Mouse (Mus musculus) testis, adult 2 months (tissue): ENCODE results near the gene Padi1. TPM values are rescaled to one million over a fixed set of nuclear protein-coding genes. Genes with fewer than 3 reads are reported as not detected.
A peak's percentile ranks its signal among the peaks of the same experiment; 100 is the strongest.

ENCODE experiments used
- H3K27ac ChIP-seq: fragments of 200-500 bp; 2 replicates; pipeline ENCODE4 v1.5.1; 2012; ENCODE audit warnings: low read depth, low read length; ENCODE audit not compliant: control insufficient read depth, insufficient read depth
- H3K27me3 ChIP-seq: fragments of 200-500 bp; 2 replicates; pipeline ENCODE4 v1.6.1; 2012; ENCODE audit warnings: mild to moderate bottlenecking, low read length, moderate library complexity; ENCODE audit not compliant: control insufficient read depth, insufficient read depth
- H3K36me3 ChIP-seq: fragments of 200-500 bp; 2 replicates; pipeline ENCODE4 v1.6.1; 2012; ENCODE audit warnings: mild to moderate bottlenecking, low read length; ENCODE audit not compliant: control insufficient read depth, insufficient read depth
- H3K4me1 ChIP-seq: fragments of 200-500 bp; 2 replicates; pipeline ENCODE4 v1.6.1; 2012; ENCODE audit warnings: low read length; ENCODE audit not compliant: control insufficient read depth, insufficient read depth
- H3K4me3 ChIP-seq: fragments of 200-500 bp; 2 replicates; pipeline ENCODE4 v1.5.1; 2012; ENCODE audit warnings: low read depth, mild to moderate bottlenecking, low read length, moderate library complexity, mixed read lengths; ENCODE audit not compliant: control insufficient read depth
- CTCF ChIP-seq: fragments of 200-500 bp; IDR thresholded peaks from 2 replicates; pipeline ENCODE4 v1.5.1; 2012; ENCODE audit warnings: low read depth, mild to moderate bottlenecking, inconsistent platforms, low read length, moderate library complexity; ENCODE audit not compliant: control insufficient read depth, insufficient read depth, insufficient replicate concordance
- POLR2A ChIP-seq: fragments of 200-500 bp; IDR thresholded peaks from 2 replicates; pipeline ENCODE4 v1.6.1; 2012; ENCODE audit warnings: low read depth, mild to moderate bottlenecking, inconsistent platforms, low read length, moderate library complexity; ENCODE audit not compliant: control insufficient read depth
- polyA plus RNA-seq: library from polyadenylated mRNA; depleted of rRNA; stranded (reverse); fragments of >200 nt; gene quantifications from 2 replicates; pipeline ENCODE4 v1.2.3, GENCODE M21; 2012

Padi1 gene
- polyA plus RNA-seq, 1 experiment: 0.47 TPM

- Histone ChIP-seq H3K27ac (no peak overlapping the region), H3K36me3 (no peaks in the 10 kb centered on the region), H3K4me1 (peaks cover 6% of the 10 kb centered on the region), H3K27me3 (no peaks in the 10 kb centered on the region), H3K4me3 (peak overlapping the region; percentile 10)
- TF ChIP-seq POLR2A (no peak), CTCF (no peak)
Observed at GRCm38 (mm10) chr4:140825942-140826341, 19.6 kb downstream of the Padi1 start.

GRCm38 (mm10) chr4:140821988-140822387 lies 23.6 kb downstream of the Padi1 start:
- Histone ChIP-seq H3K36me3 (no peaks in the 10 kb centered on the region), H3K4me3 (no peak overlapping the region)

GRCm38 (mm10) chr4:140817413-140817812 lies 28.2 kb downstream of the Padi1 start:
- Histone ChIP-seq H3K4me1 (peaks cover 10% of the 10 kb centered on the region; the same call in 1 of the 2 replicates), H3K36me3 (no peaks in the 10 kb centered on the region), H3K4me3 (no peak overlapping the region), H3K27me3 (no peaks in the 10 kb centered on the region), H3K27ac (no peak overlapping the region)
- TF ChIP-seq POLR2A: no peak
- peak; percentile 21; the same call in 1 of the 2 replicates for TF ChIP-seq CTCF

More at GRCm38 (mm10) chr4:140821988-140822387, 23.6 kb downstream of the Padi1 start:
- Histone ChIP-seq H3K4me1 (peaks cover 6% of the 10 kb centered on the region), H3K27me3 (no peaks in the 10 kb centered on the region), H3K27ac (no peak overlapping the region)
- TF ChIP-seq CTCF (no peak), POLR2A (no peak)

GRCm38 (mm10) chr4:140815996-140816917 lies 29.3 kb downstream of the Padi1 start:
- H3K36me3 ChIP-seq: no peaks in the 10 kb centered on the region
- H3K4me1 ChIP-seq: peaks cover 13% of the 10 kb centered on the region
- H3K4me3 ChIP-seq: no peak overlapping the region
- H3K27me3 ChIP-seq: no peaks in the 10 kb centered on the region
- no peak for TF ChIP-seq POLR2A
- no peak for TF ChIP-seq CTCF
- H3K27ac ChIP-seq: no peak overlapping the region

- H3K4me3 ChIP-seq: no peak overlapping the region
- TF ChIP-seq CTCF (no peak), POLR2A (no peak)
- H3K27me3 ChIP-seq: no peaks in the 10 kb centered on the region
- H3K27ac ChIP-seq: no peak overlapping the region
- H3K4me1 ChIP-seq: peaks cover 14% of the 10 kb centered on the region
- H3K36me3 ChIP-seq: no peaks in the 10 kb centered on the region
Observed at GRCm38 (mm10) chr4:140815496-140815895, 30.1 kb downstream of the Padi1 start.

GRCm38 (mm10) chr4:140814241-140815225 lies 31.0 kb downstream of the Padi1 start:
- H3K27me3 ChIP-seq: no peaks in the 10 kb centered on the region
- TF ChIP-seq CTCF (no peak), POLR2A (no peak)
- H3K4me3 ChIP-seq: peak overlapping the region; percentile 47
- H3K4me1 ChIP-seq: peaks cover 20% of the 10 kb centered on the region
- no peak overlapping the region for H3K27ac ChIP-seq
- H3K36me3 ChIP-seq: no peaks in the 10 kb centered on the region
